Mouse (Mus musculus) kidney, adult 18-20 months (tissue): ENCODE results near the gene Rpl9-ps6.
"Not testable (repeated sequence)": the region's sequence is repeated elsewhere in the genome, so short reads cannot be mapped to it uniquely, and the experiment has no call there.

Experiments
- DNase-seq: peaks from one replicate; pipeline ENCODE4 v3.0.0; 2021

Rpl9-ps6 gene

DNA sequence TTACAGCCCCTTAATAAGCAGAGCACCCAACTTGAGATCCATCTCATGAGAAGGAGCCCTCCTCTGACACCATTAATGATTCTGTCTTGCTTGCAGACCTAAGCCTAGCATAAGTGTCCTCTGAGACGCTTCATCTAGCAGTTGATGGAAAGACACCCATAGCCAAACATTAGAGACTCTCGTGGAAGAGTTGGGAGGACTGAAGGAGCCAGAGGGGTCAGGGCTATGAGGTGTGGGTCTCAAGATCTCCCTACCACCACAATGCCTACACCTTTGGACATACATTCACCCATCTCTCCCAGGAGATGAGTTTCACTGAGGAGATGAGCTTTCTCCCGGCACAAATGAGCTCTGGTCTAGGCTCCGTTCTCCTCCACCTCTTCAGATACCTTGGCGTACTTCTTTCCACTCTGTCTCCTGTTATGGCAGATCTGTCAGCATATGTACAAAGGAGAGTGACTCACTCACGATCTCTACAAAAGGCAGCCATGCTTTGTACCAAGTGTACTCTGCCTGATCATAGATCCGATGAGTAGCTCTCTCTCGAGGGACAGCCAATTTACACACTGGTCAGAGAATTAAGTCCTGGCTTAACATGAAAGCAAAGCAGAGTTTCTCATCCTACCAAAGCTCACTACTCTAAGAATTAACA lies 14.5 kb upstream of the Rpl9-ps6 start:
- no peak for DNase-seq

DNA sequence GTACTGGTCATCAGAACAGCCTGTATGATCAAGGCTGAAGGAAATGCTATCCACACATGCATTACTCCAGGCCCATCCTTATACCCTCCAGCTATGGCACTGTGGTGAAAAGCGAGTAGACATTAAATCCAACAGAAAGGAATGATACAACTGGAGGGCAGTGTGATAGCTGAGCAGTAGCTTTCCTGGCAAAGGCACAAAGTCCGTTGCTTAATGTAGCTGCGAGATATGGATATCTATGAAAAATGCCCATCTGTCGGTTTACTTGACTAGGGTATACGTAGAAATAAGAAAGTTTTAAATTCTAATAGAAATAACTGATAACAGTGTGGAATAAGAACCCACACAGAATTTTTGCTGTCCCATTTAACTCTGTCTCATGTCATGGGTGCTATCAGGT lies 13.9 kb upstream of the Rpl9-ps6 start:
- DNase-seq: no peak

DNA sequence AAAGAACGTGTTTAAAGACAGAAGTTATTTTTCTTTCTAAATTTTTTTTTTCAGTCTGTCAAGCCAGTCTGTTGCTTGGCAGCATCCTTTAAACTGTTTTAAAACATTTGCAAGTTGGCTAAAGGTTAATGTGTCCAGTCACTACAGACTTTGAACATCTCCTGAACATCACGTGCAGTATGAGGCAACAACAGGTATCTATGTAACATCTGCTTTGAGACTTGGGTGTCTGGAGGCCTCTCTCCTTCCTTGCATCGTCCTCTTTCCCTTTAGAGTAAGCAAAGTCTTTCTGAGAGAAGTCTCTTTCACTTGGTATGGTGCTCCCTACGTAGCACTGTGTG lies 10.3 kb upstream of the Rpl9-ps6 start:
- peak; percentile 45 for DNase-seq

DNA sequence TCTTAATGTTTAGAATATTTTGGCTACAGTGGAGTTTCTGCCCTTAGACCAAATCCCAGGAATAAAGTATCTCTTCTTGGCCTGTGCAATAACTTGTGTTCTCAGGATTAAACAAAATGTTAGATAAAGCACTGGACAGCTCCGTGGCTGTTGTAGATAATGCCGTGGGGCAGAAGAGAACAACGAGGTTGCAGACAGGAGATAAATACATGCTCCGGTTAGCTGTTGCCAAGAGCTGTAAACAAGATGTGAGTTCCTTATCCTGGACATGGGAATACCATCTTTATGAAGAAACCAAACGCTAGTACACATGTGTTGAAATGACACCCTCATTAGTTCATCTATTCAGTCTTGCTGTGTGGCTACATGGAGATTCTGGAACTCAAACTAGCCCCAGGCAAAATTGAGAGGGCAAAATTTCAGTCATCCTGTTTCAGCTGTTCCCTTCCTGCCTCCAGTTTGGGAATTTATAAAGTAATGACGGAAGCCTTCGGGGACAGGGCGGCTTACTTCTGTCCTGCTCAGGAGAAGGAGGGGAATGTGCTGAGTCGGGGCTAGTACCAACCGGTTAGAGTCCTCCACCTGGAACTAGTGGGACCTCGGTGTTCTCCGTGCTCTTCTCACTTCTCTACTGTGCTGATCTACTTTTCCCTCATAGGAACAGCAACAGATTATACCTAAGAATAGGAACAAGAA lies 9.8 kb upstream of the Rpl9-ps6 start:
- DNase-seq: peak; percentile 57

DNA sequence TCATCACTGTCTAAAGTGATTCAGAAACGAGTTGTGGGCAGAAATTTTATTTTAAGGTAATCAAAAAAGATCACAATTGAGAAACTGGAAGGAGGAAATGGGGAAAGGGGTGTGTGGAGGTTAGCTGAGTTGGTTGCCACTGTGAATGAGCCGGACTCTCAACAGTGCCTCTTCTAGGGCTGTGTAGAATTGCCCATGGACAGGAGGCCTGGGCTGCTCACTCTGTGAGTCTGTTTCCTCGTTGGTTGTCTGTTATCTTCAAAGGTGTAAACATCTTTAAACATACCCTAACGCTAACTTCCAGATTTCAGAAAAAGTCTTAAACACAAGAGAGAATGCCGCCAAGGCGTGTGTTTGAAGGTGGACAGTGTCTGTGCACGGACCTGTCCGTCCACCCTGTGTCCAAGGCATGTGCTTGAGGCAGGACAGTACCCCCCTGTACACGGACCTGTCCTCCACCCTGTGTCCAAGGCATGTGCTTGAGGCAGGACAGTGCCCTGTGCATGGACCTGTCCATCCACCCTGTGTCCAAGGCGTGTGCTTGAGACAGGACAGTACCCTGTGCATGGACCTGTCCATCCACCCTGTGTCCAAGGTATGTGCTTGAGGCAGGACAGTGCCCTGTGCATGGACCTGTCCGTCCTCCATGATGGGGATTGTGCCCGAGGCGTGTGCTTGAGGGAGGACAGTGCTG lies 4.3 kb upstream of the Rpl9-ps6 start:
- no peak for DNase-seq

DNA sequence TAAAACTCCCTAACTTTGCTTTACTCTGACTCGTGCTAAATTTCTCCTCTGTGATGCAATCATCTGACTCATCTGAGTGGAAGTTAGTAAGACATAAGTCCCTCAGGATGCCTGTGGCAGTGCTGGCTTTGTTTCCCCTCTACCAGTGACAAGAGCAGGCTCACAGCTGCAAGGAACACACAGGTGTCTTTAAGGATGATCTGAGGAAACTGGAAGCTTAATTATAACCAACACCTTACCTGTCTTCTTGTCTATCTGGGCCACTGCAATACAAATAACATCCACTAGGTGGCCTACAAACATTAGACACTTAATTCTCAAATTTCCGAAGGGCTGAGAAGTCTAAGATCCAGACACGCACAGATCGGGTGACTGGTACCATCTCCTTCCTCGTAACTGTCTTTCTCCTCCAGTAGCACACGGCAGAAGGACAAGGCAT lies 3.7 kb upstream of the Rpl9-ps6 start:
- peak; percentile 33 for DNase-seq

DNA sequence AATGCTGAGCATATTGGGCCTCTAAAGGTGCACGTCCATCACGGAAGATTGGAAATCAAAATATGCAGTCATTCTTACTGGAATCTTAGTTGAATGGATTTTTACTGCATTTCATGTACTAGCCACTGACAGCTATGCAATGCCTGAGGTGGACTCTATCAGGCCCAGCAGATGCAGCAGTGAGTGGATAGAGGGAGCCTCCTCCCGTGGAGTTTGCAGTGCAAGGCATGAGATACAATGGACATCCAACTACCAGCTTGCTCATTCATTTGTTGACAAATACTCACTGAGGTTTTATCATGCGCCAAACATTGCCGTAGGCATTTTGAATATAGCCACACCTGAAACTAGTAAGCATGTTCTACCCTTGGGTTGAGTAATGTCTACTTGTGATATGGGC lies 947 bp upstream of the Rpl9-ps6 start:
- DNase-seq: no peak

DNA sequence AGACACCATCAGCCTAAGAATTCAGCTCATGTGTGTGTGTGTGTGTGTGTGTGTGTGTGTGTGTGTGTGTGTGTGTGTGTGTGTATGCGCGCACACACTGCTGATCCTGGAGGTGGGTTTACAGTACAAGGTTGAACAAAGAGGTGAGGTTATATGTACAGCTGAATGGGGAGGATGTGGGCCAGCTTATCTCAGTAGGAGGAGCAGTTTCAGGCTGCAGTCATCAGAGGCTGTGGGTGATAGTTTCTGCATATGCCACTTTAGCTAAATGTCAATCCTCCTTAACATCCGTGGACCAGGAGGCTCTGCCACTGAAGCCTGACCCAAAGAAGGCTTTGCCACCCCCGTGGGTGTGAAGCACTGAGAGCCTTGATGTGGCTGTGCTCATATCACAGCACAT lies 1.1 kb downstream of the Rpl9-ps6 start:
- no peak for DNase-seq

DNA sequence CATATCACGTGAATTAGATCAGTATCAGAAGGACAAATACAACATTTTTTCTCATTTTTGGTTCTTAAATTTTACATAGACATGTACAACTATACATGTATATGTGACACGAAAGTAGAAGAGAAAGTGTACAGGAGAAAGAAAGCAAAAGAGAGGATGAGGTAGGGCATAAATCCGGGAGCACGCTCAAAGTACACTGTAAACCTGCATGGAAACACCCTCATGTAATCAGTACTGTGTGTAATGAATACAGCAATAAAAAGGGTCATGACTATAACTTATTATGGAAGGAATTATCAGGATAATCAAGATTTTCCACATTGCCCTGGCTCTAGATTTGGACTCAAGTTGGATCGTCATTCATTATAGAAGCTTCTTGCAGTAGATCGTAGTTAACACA lies 3.3 kb downstream of the Rpl9-ps6 start:
- DNase-seq: no peak

DNA sequence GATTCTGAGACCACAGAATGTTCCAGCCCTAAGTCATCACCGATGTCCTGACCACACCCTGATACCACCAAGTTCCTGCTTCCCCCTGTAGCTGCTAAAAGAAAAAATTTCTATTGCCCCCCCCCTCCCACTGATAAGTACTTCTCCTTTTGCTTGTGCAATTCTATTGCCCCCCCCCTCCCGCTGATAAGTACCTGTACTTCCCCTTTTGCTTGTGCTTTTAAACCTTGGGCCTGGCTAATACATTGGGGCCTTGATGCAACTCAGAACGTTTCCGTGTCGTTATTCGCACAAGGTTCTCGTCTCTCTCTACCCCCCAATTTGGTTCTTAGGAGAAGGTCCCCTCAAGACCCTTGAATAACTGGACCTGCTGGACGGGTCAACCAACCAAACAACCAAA lies 8.7 kb downstream of the Rpl9-ps6 start:
- not testable (repeated sequence) for DNase-seq

DNA sequence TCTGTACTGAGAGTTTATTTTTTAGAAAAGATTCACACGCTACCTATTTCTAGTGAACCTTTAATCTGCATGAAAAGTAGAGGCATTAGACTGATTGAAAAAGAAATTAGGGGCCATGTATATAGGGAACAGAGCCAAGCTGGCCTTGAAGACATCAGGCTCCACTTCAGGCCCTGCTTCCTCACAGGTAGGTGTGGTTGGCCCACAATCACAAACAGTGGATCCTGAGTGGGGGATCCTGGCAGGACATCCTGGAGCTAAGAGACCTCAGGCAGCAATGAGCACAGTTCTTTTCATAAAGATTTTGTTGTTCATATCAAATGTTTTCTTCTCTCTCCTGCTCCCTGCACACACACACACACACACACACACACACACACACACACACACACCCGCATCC lies 9.6 kb downstream of the Rpl9-ps6 start:
- no peak for DNase-seq

DNA sequence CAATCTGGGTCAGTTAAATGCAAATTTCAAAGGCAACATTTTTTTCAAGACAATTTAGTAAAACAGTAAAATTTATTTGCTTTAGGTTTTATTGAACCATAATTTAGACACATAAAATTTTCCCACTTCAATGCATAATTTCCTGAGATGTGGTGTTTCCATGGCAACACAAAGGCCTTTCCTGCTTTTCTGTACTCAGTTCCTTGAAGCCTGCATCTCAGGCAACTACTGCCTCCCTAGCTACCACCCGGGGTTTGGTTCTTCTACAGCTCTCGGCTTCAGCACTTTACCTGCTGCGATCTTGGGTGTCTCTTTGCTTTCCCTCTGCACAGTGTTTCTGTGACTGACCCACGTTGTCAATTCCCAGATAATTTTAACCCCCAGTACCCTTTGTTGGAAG lies 14.1 kb downstream of the Rpl9-ps6 start:
- no peak for DNase-seq

DNA sequence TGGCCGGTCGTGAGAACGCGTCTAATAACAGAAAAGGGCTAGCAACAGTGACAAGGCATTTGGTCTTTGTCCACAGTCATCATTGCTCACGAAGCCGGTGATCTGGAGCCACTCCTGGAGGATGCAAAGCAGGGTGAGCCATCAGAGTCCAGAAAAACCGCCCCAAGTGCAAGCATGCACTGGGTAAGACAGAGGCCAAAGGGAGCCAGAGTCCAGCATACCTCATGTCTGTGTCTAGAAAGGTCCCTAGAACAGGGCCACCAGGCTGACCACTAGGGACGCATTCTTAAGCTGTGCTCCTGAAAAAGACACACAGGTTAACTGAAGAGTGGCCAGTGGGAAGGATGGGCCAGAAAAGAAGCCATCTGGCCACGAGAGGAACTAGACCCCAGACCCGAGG lies 17.4 kb downstream of the Rpl9-ps6 start:
- DNase-seq: no peak

DNA sequence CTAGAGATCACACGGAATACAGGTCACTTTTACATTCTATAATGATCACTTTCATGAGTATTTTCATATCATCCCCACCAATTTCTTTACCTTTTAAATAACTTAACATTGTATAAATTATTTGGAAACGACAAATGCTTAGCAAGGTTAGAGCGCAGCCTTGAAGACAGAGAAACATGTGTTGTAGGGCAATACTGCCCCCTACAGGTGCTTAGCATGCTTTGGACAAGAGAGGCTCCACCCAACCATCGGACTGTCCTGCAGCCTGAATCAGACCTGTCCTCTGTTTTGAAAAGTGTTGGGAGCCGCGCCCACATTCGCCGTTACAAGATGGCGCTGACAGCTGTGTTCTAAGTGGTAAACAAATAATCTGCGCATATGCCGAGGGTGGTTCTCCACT lies 24.8 kb downstream of the Rpl9-ps6 start:
- DNase-seq: peak; percentile 51

DNA sequence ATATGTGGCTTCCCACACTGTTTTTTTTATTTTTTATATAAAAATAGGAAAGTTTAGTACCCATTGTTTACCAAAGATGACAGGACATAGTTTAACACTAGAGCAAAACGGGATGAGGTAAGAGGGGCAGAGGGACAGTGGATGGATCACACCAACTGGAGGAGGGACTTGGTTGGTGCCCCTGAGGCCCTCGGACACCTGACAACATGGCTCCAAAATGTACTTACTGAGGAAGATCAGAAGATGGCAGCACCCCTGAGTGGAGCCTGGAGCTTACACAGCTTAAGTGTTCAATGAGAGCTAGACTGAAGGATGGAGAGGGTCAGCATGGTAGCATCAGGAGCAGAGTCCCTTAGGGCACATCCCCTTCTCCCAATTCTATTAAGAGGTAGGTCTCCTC lies 27.0 kb downstream of the Rpl9-ps6 start:
- no peak for DNase-seq

DNA sequence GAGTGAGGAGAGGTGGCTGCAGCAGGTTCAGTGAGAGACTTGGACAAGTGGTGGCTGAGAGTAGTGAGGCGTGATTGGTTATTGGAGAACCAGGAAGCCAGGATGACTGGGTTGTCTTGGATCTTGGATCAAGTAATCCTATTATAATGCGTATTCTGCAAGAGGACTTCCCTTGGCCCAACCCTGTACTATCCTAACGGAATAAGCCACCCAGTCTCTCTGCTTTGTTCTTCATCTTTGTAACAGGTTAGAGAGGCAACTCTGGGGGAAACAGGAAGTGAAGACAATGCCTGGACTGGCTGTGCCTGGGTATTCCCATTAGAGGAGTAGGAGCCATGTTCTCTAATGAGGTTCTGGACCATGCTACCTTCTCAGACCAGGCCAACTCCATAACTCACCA lies 40.5 kb downstream of the Rpl9-ps6 start:
- DNase-seq: no peak

DNA sequence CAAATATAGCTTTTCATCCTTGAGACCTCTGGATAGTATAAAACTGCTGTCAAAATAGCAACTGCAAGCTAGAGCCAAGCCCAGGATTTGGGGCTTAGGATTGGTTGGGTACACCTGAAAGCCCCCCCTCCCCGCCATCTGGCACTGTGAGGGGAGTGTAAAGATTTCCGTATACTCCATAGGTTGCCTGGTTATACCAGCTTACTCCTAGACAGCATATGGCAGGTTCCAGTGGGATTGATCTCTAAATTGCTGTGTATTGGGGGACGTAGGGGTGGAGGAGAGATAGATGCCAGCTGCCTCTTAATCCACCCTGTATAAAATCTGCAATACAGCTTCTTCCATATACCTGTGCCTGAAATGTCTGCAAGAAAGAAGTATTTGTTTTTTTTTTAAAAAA lies 41.7 kb downstream of the Rpl9-ps6 start:
- DNase-seq: no peak

DNA sequence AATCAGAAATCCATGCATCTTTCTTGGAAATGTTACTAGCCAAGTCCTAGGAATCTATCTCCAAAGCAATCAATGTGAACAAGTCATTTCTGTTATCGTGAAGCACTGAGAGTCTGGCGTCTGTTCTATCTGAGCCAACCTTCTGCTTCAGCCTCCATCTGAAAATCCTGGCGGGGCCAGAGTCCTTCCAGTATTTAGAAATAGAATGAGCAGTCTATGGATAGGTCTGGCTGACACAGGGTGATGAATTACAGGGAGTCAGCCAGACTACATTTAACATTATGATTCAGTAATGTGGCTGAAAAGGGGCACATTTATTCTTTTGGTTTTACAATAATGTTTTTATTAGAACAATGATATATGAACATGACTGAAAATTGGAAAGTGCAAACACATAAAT lies 47.3 kb downstream of the Rpl9-ps6 start:
- DNase-seq: no peak

DNA sequence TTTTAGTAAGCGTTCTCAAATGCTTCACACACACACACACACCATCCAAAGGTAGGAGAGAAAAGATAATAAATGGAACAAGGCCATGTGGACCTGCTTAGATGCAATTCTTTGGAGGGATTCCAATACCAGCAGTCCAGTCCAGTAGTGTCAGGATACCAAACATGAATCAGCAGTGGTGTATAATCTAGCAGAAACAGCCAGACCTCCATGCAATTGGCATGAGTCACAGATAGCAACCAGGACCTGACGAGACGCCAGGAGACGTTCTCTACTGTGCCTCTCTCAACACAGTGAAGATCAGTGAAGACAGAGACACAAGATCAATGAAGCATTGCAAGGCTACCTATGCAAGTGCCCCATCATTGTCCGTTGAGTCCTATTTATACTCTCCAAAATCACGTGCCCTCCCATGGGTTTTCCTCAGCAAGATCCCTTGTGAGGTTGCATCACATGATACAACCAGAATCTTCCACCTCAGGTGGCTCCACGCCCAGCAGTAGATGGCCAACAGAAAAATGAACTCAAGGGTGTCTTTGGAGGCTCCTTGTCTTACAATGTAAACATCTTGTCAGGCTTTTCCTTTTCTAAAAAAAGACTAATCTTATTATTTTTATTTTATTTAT lies 49.6 kb downstream of the Rpl9-ps6 start:
- no peak for DNase-seq
